Mouse (Mus musculus): Measurements from ENCODE around the gene Mtus2.

DNA sequence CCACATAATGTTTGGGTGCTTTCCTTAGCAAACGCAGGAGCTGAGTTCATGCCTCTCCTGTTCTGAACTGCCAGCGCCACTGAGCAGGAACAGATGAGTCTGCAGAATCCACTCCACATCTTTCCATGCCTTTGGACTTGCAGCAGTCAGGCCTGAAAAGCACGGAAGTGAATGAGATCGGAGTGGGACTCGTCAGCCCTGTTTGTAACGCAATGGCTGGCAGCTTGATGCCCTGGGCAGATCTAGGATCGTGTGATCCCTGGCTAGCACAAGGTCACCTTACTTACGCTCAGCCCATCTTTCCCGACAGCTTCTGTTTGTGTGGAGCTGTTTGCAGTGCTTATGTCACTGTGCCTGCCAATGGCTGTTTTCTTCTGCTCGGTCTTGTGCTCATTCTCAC, 137.5 kb downstream of the Mtus2 start:
- no peak for TF ChIP-seq CHD2 (IDR thresholded peaks at IDR 0.05; ENCODE audit: low read depth, low read length)
- no peak for TF ChIP-seq ZC3H11A (IDR thresholded peaks at IDR 0.05; ENCODE audit: borderline replicate concordance, low read depth, low read length)
